Mouse (Mus musculus) testis, adult 2 months (tissue): ENCODE data around the gene Flt1. TPM values are rescaled to one million over a fixed set of nuclear protein-coding genes. Genes with fewer than 3 reads are reported as not detected.
"Not testable (repeated sequence)": the region's sequence is repeated elsewhere in the genome, so short reads cannot be mapped to it uniquely, and the experiment has no call there.

ENCODE experiments used
- H3K27ac ChIP-seq: fragments of 200-500 bp; 2 replicates; pipeline ENCODE4 v1.5.1; 2012; ENCODE audit warnings: low read depth, low read length; ENCODE audit not compliant: control insufficient read depth, insufficient read depth
- H3K27me3 ChIP-seq: fragments of 200-500 bp; 2 replicates; pipeline ENCODE4 v1.6.1; 2012; ENCODE audit warnings: mild to moderate bottlenecking, low read length, moderate library complexity; ENCODE audit not compliant: control insufficient read depth, insufficient read depth
- H3K36me3 ChIP-seq: fragments of 200-500 bp; 2 replicates; pipeline ENCODE4 v1.6.1; 2012; ENCODE audit warnings: mild to moderate bottlenecking, low read length; ENCODE audit not compliant: control insufficient read depth, insufficient read depth
- H3K4me1 ChIP-seq: fragments of 200-500 bp; 2 replicates; pipeline ENCODE4 v1.6.1; 2012; ENCODE audit warnings: low read length; ENCODE audit not compliant: control insufficient read depth, insufficient read depth
- H3K4me3 ChIP-seq: fragments of 200-500 bp; 2 replicates; pipeline ENCODE4 v1.5.1; 2012; ENCODE audit warnings: low read depth, mild to moderate bottlenecking, low read length, moderate library complexity, mixed read lengths; ENCODE audit not compliant: control insufficient read depth
- CTCF ChIP-seq: fragments of 200-500 bp; IDR thresholded peaks from 2 replicates; pipeline ENCODE4 v1.5.1; 2012; ENCODE audit warnings: low read depth, mild to moderate bottlenecking, inconsistent platforms, low read length, moderate library complexity; ENCODE audit not compliant: control insufficient read depth, insufficient read depth, insufficient replicate concordance
- POLR2A ChIP-seq: fragments of 200-500 bp; IDR thresholded peaks from 2 replicates; pipeline ENCODE4 v1.6.1; 2012; ENCODE audit warnings: low read depth, mild to moderate bottlenecking, inconsistent platforms, low read length, moderate library complexity; ENCODE audit not compliant: control insufficient read depth
- polyA plus RNA-seq: library from polyadenylated mRNA; depleted of rRNA; stranded (reverse); fragments of >200 nt; gene quantifications from 2 replicates; pipeline ENCODE4 v1.2.3, GENCODE M21; 2012

Gene Flt1
- polyA plus RNA-seq, 1 experiment: 1.1 TPM

DNA sequence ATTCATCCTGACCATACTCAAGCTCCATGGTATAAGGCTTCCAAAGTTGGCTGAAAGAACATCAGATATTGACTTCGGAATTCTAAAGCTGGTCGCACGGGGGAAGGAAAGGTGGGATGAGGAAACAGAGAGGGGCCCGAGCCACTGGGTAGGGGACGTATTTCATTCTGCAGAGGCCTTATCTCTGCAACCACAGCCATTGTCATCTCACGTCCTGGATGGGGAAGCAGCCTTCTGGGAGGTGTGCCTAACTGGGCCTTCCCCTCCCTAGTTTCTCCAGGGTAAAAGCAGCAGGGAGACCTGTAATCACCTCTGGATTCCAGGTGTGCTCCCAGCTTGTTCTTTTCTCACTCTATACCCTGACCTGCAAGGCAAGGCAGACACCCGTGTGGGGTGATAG lies 153.1 kb downstream of the Flt1 start:
- Histone ChIP-seq H3K4me3 (no peak overlapping the region), H3K36me3 (no peaks in the 10 kb centered on the region), H3K27me3 (no peaks in the 10 kb centered on the region), H3K4me1 (no peaks in the 10 kb centered on the region), H3K27ac (no peak overlapping the region)
- TF ChIP-seq POLR2A (no peak), CTCF (no peak)

DNA sequence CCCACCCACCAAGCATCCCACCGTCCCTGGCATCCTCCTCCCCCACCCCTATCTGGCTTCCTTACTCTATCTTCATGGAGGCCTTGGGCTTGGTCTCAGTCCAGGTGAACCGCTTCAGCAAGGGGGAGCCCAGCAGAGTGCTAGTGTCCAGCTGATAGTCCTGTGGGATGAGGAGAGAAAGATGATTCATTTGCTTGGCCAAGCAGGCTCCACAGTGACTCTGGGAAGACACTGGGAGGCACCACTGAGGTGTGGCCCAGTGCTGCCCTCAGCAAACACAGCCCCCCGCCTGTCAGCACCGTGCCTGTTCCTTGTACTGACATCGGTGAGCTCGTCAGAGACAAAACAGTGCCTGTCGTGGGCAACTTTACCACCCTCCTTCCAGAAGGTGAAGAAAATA lies 159.5 kb downstream of the Flt1 start:
- H3K4me1 ChIP-seq: peaks cover 3% of the 10 kb centered on the region
- H3K27me3 ChIP-seq: no peaks in the 10 kb centered on the region
- TF ChIP-seq POLR2A (no peak), CTCF (no peak)
- no peaks in the 10 kb centered on the region for H3K36me3 ChIP-seq
- no peak overlapping the region for H3K4me3 ChIP-seq
- H3K27ac ChIP-seq: no peak overlapping the region

DNA sequence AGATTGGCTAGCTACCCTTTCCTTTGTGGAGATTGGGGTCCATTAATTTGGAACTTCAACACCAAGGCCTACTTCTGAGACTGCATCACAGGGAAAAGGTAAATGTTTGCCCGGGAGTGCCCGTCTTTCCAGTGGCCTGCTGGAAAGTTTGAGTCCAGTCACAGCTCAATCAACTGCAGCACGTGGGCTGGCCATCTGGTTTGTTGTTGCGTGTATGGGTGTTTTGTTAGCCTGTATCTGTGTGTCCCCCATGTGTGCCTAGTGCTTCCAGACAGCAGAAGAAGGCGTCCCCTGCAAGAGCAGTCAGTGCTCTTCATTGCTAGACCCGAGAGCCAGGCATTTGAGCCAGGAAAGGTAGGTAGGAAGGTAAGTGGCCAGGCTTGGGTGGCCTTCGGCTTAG lies 160.4 kb downstream of the Flt1 start:
- Histone ChIP-seq H3K27ac (no peak overlapping the region), H3K27me3 (no peaks in the 10 kb centered on the region), H3K4me3 (no peak overlapping the region), H3K36me3 (no peaks in the 10 kb centered on the region), H3K4me1 (peaks cover 3% of the 10 kb centered on the region)
- TF ChIP-seq CTCF (no peak), POLR2A (no peak)

- Histone ChIP-seq H3K4me1 (peaks cover 3% of the 10 kb centered on the region), H3K4me3 (peak overlapping the region; percentile 33), H3K27me3 (no peaks in the 10 kb centered on the region), H3K36me3 (no peaks in the 10 kb centered on the region), H3K27ac (no peak overlapping the region)
- TF ChIP-seq POLR2A: no peak
- no peak for TF ChIP-seq CTCF
Measured at GRCm38 (mm10) chr5:147564140-147564590, 161.6 kb downstream of the Flt1 start.

GRCm38 (mm10) chr5:147563511-147564139 lies 162.2 kb downstream of the Flt1 start:
- peaks cover 3% of the 10 kb centered on the region for H3K4me1 ChIP-seq
- no peaks in the 10 kb centered on the region for H3K36me3 ChIP-seq
- H3K27me3 ChIP-seq: no peaks in the 10 kb centered on the region
- no peak overlapping the region; the same call in none of the 2 replicates for H3K4me3 ChIP-seq
- TF ChIP-seq CTCF (no peak), POLR2A (no peak)
- H3K27ac ChIP-seq: no peak overlapping the region

- H3K27me3 ChIP-seq, H3K27ac ChIP-seq: not testable (repeated sequence)
Measured at GRCm38 (mm10) chr5:147557641-147558040, 168.2 kb downstream of the Flt1 start.

GRCm38 (mm10) chr5:147551879-147552627 lies 173.8 kb downstream of the Flt1 start:
- TF ChIP-seq POLR2A (no peak), CTCF (no peak)
- no peak overlapping the region for H3K27ac ChIP-seq

More at GRCm38 (mm10) chr5:147557641-147558040, 168.2 kb downstream of the Flt1 start:
- not testable (repeated sequence) for H3K4me3 ChIP-seq, H3K36me3 ChIP-seq, H3K4me1 ChIP-seq

More at GRCm38 (mm10) chr5:147551879-147552627, 173.8 kb downstream of the Flt1 start:
- Histone ChIP-seq H3K36me3 (no peaks in the 10 kb centered on the region), H3K4me3 (no peak overlapping the region), H3K27me3 (no peaks in the 10 kb centered on the region), H3K4me1 (no peaks in the 10 kb centered on the region)
